Mouse (Mus musculus) heart, embryonic 10.5 days (tissue): ENCODE results near the gene Chd1l. TPM values are rescaled to one million over a fixed set of nuclear protein-coding genes. Genes with fewer than 3 reads are reported as not detected.

Source experiments
- DNase-seq: peaks from one replicate; pipeline ENCODE4 v3.0.0-alpha.2; 2017; ENCODE audit warnings: low spot score
- H3K27ac ChIP-seq: fragments of 300-500 bp; sonication (generic); 2 replicates; pipeline ENCODE4 v1.5.1; 2016; ENCODE audit warnings: mild to moderate bottlenecking
- H3K27me3 ChIP-seq: fragments of 300-500 bp; sonication (generic); 2 replicates; pipeline ENCODE4 v1.6.1; 2016; ENCODE audit warnings: mild to moderate bottlenecking; ENCODE audit not compliant: poor library complexity, insufficient read depth, severe bottlenecking
- H3K36me3 ChIP-seq: fragments of 300-500 bp; sonication (generic); 2 replicates; pipeline ENCODE4 v1.6.1; 2016; ENCODE audit warnings: mild to moderate bottlenecking, moderate library complexity
- H3K4me1 ChIP-seq: fragments of 300-500 bp; sonication (generic); 2 replicates; pipeline ENCODE4 v1.6.1; 2016; ENCODE audit warnings: mild to moderate bottlenecking
- H3K4me3 ChIP-seq: fragments of 300-500 bp; sonication (generic); 2 replicates; pipeline ENCODE4 v1.5.1; 2016; ENCODE audit warnings: mild to moderate bottlenecking, moderate library complexity
- H3K9me3 ChIP-seq: fragments of 300-500 bp; sonication (generic); 2 replicates; pipeline ENCODE4 v1.6.1; 2016; ENCODE audit warnings: mild to moderate bottlenecking, moderate library complexity
- WGBS: fragments of 180-500 bp; shearing (Covaris S2); methylation state at CpG from one replicate; pipeline ENCODE4 v1.1.7; 2016; 5-methylcytosine and 5-hydroxymethylcytosine counted together
- polyA plus RNA-seq: library from polyadenylated mRNA; unstranded; fragments of >200 nt; fragmentation: Nextera tagmentation; extraction: Ambion mirVana; gene quantifications from 2 replicates; pipeline ENCODE4 v1.2.1, GENCODE M21; 2016

The Chd1l gene
- polyA plus RNA-seq, 1 experiment from 2014 or later = 21.7 TPM

DNA sequence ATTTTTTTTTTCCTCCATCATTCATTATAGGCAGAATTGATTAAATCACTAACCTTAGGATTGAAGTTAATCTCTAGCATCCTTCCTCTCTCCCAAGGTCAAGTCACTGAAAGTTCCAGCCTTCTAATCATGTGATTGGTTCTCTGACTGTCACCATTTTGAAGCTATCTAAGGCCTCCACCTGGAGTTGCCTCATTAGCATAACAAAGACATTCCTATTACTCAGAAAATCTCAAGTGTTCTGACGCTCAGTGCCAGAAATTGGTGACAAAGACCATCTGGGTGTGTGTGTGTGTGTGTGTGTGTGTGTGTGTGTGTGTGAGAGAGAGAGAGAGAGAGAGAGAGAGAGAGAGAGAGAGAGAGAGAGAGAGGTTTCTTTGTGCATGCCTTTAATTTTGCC is 69.8 kb downstream of the Chd1l start:
- no peaks in the 10 kb centered on the region for H3K36me3 ChIP-seq
- H3K4me1 ChIP-seq = no peaks in the 10 kb centered on the region
- 34% methylated on average over 1 of the region's 1 CpGs for WGBS
- DNase-seq = no peak
- H3K9me3 ChIP-seq = no peaks in the 10 kb centered on the region
- no peak overlapping the region for H3K4me3 ChIP-seq
- H3K27ac ChIP-seq = no peak overlapping the region
- no peaks in the 10 kb centered on the region for H3K27me3 ChIP-seq

DNA sequence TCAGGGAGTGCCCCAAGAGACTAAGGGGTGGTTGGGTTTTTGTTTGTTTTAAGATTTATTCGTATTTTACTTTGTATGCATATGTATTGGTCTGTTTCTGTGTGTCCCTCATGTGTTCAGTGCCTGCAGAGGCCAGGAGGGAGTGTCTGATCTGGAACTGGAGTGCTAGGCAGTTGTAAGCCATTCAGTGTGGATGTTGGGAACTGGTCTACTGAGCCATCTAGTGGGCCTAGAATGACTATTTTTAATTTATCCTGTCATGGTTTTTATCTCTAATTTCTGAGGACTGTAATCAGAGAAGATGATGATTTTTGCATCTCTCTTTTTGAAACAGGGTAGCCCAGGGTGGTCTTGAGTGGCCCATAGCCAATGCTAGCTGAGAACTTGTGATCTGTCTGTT is 71.4 kb downstream of the Chd1l start:
- H3K9me3 ChIP-seq = no peaks in the 10 kb centered on the region
- no peak overlapping the region for H3K4me3 ChIP-seq
- H3K36me3 ChIP-seq = no peaks in the 10 kb centered on the region
- no peak overlapping the region for H3K27ac ChIP-seq
- no peaks in the 10 kb centered on the region for H3K4me1 ChIP-seq
- DNase-seq = no peak
- H3K27me3 ChIP-seq = no peaks in the 10 kb centered on the region
- WGBS = 63% methylated on average over 1 of the region's 1 CpGs

DNA sequence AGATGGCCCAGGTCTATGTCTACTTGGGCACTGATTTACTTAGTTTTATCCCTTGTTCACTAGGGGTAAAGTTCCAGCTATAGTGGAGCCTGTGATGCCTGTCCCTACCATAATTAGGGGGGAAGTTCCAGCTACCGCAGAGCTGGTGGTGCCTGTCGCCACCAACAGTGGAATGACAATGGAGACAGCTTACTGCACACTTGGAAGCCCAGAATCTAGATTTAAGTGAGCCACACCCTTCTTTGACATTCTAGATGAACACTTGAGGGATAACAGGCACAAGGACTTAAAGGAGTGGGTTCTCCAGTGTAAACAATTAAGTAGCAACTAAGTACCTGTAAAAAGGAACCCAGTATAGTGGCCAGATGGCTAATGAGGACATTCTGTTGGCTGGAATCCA is 73.0 kb downstream of the Chd1l start:
- no peak for DNase-seq
- no peak overlapping the region for H3K27ac ChIP-seq
- no peaks in the 10 kb centered on the region for H3K4me1 ChIP-seq
- H3K9me3 ChIP-seq = no peaks in the 10 kb centered on the region
- WGBS = 76% methylated on average over 2 of the region's 2 CpGs
- H3K4me3 ChIP-seq = no peak overlapping the region
- H3K36me3 ChIP-seq = no peaks in the 10 kb centered on the region
- H3K27me3 ChIP-seq = no peaks in the 10 kb centered on the region

GRCm38 (mm10) chr3:97535660-97536059 is 74.3 kb downstream of the Chd1l start:
- DNase-seq = no peak
- Histone ChIP-seq H3K27me3 (no peaks in the 10 kb centered on the region), H3K9me3 (no peaks in the 10 kb centered on the region), H3K4me3 (no peak overlapping the region), H3K36me3 (no peaks in the 10 kb centered on the region), H3K27ac (no peak overlapping the region), H3K4me1 (no peaks in the 10 kb centered on the region)
- WGBS = 77% methylated on average over 5 of the region's 5 CpGs

DNA sequence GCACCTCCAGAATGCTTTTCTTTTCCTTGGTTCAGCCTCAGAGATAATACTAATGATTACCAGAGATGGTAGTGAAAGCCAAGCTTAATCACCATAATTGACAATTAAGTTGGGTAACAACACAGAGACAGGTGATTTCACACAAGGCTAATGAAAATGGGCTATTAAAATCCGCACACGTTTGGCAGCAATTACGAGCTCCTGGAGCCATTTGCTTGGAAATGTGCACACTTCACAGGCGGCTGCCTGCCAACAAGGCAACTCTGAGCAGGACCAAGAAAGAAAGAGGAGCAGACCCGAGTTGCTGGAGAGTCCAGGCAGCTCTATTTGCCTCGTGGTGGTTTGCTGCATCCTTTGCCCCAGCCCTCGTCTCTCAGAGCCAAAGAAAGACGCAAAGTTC is 84.5 kb downstream of the Chd1l start:
- H3K27ac ChIP-seq = no peak overlapping the region
- 78% methylated on average over 8 of the region's 8 CpGs for WGBS
- no peaks in the 10 kb centered on the region for H3K4me1 ChIP-seq
- DNase-seq = no peak
- H3K36me3 ChIP-seq = no peaks in the 10 kb centered on the region
- no peaks in the 10 kb centered on the region for H3K9me3 ChIP-seq
- H3K27me3 ChIP-seq = no peaks in the 10 kb centered on the region
- H3K4me3 ChIP-seq = no peak overlapping the region

DNA sequence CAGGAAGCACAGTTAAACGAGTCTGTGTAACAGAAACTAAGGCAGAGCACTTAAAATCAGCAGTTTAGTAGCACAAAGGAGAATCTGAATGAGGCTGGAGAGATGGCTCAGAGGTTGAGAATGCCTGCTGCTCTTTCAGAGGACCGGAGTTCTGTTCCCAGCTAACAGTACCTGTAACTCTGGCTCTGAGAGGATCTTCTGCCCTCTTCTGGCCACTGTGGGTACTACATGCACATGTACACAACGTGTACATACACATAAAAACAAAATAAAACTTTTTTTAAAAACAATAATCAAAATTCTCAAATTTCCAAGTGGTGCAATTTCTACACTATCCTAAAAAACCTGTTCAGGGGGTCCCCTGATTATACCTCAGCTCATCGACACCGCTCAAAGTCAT is 85.2 kb downstream of the Chd1l start:
- Histone ChIP-seq H3K9me3 (no peaks in the 10 kb centered on the region), H3K4me1 (no peaks in the 10 kb centered on the region), H3K27me3 (no peaks in the 10 kb centered on the region), H3K36me3 (no peaks in the 10 kb centered on the region), H3K4me3 (no peak overlapping the region), H3K27ac (no peak overlapping the region)
- peak; percentile 31 for DNase-seq
- 77% methylated on average over 5 of the region's 5 CpGs for WGBS

DNA sequence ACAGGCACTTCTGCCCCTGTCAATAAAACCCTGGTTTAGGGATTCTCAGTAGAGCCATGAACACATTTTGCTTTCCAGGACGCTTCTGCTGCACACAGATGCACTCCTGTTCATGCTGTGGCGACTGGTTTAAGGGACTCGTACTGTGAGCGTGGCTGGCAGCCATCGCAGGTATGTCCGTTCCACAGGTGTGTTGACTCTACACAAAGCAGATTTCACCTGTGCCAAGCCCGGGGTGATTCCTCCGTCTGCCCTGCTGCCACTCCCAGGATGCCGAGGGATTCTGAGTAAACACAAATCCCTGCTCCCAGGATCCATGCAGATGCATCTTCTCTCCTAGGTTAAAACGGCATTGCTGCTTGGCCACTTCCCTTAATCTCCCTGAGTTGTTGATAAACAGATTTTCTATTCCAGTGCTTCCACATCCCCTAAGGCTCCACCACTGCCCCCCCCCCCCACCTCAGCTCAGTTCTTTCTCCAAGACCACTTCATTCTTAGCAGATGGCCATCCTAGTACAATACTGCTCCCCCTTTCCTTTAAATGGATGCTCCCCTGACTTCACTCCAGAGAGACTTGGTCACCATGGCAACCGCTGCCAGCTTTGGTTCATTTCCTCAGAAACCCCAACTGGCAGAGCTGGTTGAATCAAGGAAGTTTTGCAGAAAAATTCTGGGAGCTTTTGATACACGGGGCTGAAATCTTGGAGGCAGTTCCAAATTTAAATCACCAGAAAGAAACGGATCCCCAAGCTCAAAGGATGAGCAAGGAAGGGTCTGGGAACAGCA is 87.9 kb downstream of the Chd1l start:
- H3K27me3 ChIP-seq = no peaks in the 10 kb centered on the region
- no peak overlapping the region for H3K4me3 ChIP-seq
- peaks cover 10% of the 10 kb centered on the region for H3K9me3 ChIP-seq
- no peak overlapping the region for H3K27ac ChIP-seq
- no peaks in the 10 kb centered on the region for H3K4me1 ChIP-seq
- 71% methylated on average over 13 of the region's 13 CpGs for WGBS
- no peak for DNase-seq
- no peaks in the 10 kb centered on the region; the same call in 1 of the 2 replicates for H3K36me3 ChIP-seq

DNA sequence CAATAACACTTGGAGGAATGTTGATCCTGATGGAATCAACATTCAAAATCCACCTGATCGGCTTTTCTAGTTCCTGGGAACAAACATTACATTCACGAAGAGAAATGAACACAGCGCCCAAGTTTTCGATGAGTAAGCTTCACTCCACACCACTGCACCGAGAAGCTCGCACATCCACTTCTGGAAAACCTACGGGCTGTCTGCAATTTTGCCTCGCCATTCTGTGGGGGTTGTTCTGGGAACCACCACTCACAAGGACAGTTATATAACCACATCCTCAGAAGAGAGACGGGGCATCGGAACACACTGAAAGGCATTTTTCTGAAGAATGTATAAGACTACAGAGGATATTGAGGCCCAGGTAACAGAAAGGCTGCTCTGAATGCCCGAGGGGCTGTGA is 90.1 kb downstream of the Chd1l start:
- Histone ChIP-seq H3K9me3 (peaks cover 10% of the 10 kb centered on the region), H3K4me3 (no peak overlapping the region), H3K27me3 (no peaks in the 10 kb centered on the region), H3K27ac (no peak overlapping the region), H3K36me3 (no peaks in the 10 kb centered on the region; the same call in 1 of the 2 replicates), H3K4me1 (no peaks in the 10 kb centered on the region)
- no peak for DNase-seq
- 91% methylated on average over 11 of the region's 11 CpGs for WGBS

DNA sequence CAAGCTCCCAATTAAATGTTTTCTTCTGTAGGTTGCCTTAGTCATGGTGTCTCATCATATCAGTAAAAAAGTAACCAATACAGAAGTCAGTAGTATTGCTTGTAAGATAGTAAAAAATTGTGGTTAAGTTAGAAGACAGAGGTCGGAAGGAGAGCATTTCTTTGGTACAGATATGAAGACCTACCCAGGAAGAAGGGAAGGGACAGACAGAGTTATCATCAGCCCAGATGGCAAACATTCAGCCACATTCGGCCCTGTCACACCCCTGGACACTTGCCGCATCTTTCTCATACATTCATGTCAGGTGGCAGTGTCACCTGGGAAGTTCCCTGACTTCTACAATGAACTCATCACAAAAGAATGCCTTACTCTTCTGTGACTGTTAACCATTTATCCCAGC is 97.7 kb downstream of the Chd1l start:
- 89% methylated on average over 3 of the region's 3 CpGs for WGBS
- no peaks in the 10 kb centered on the region for H3K36me3 ChIP-seq
- no peaks in the 10 kb centered on the region for H3K9me3 ChIP-seq
- no peak overlapping the region for H3K27ac ChIP-seq
- H3K27me3 ChIP-seq = no peaks in the 10 kb centered on the region
- no peaks in the 10 kb centered on the region for H3K4me1 ChIP-seq
- H3K4me3 ChIP-seq = no peak overlapping the region
- no peak for DNase-seq

Other genes with a start within 250 kb of the Chd1l start
- gene Olfr1402, start 188.2 kb downstream of the Chd1l start, polyA plus RNA-seq = not detected in 2 replicates
- 1.9 and 3.2 TPM in 2 replicates for gene Fmo5, start 18.6 kb upstream of the Chd1l start, polyA plus RNA-seq
- gene Prkab2, start 48.0 kb upstream of the Chd1l start, polyA plus RNA-seq = 16.2 and 25.6 TPM in 2 replicates
- gene Gm17651, start 64.5 kb upstream of the Chd1l start, polyA plus RNA-seq = not detected in 2 replicates